Mouse (Mus musculus): ENCODE measurements around the gene Rprd2. TPM values are rescaled to one million over a fixed set of nuclear protein-coding genes. Genes with fewer than 3 reads are reported as not detected.
A peak's percentile ranks its signal among the peaks of the same experiment; 100 is the strongest.

Rprd2 gene
- total RNA-seq, 4 experiments from 2014 or later = 62.4 to 73.3 (median 71.2) TPM

GRCm38 (mm10) chr3:95739353-95740104 is 79.1 kb downstream of the Rprd2 start, which contains the start of gene Ecm1:
Gene Ecm1, minus strand, starts transcription at chr3:95739569.
- peak in 1 of 2 experiments; percentile 23 for DNase-seq (ENCODE audit: low spot score in 2 of 2)

GRCm38 (mm10) chr3:95735071-95735670 is 83.5 kb downstream of the Rprd2 start:
- DNase-seq (ENCODE audit: low spot score in 2 of 2) = no peak

- no peak for DNase-seq (ENCODE audit: low spot score in 2 of 2)
These were observed 84.5 kb downstream of the Rprd2 start for GRCm38 (mm10) chr3:95734092-95734702.

GRCm38 (mm10) chr3:95732744-95733521 is 85.7 kb downstream of the Rprd2 start:
- DNase-seq (ENCODE audit: low spot score in 2 of 2) = no peak

- DNase-seq (ENCODE audit: low spot score in 2 of 2) = no peak
These were observed 86.4 kb downstream of the Rprd2 start for GRCm38 (mm10) chr3:95732297-95732696.

GRCm38 (mm10) chr3:95731802-95732201 is 86.9 kb downstream of the Rprd2 start:
- DNase-seq (ENCODE audit: low spot score in 2 of 2) = no peak

- no peak for DNase-seq (ENCODE audit: low spot score in 2 of 2)
These were observed 88.2 kb downstream of the Rprd2 start for GRCm38 (mm10) chr3:95730431-95730830.

GRCm38 (mm10) chr3:95728906-95729305 is 89.8 kb downstream of the Rprd2 start:
- no peak for DNase-seq (ENCODE audit: low spot score in 2 of 2)

- DNase-seq (ENCODE audit: low spot score in 2 of 2) = no peak
These were observed 91.8 kb downstream of the Rprd2 start for GRCm38 (mm10) chr3:95726696-95727358.

- DNase-seq (ENCODE audit: low spot score in 2 of 2) = no peak
These were observed 92.8 kb downstream of the Rprd2 start for GRCm38 (mm10) chr3:95725863-95726262.

GRCm38 (mm10) chr3:95722386-95722785 is 96.3 kb downstream of the Rprd2 start:
- no peak for DNase-seq (ENCODE audit: low spot score in 2 of 2)

- no peak for DNase-seq (ENCODE audit: low spot score in 2 of 2)
These were observed 100.5 kb downstream of the Rprd2 start for GRCm38 (mm10) chr3:95718153-95718552.

- DNase-seq (ENCODE audit: low spot score in 2 of 2) = no peak
These were observed 102.6 kb downstream of the Rprd2 start for GRCm38 (mm10) chr3:95716075-95716474.

Small RNA genes within 50 kb of the gene (microRNA-seq; reads per million reads assigned to microRNA genes)
- gene Mir7014 = 0.25 to 0.96 reads per million in 2 experiments

Other genes starting within 250 kb of the Rprd2 start
- 10 to 100 TPM; 20.3 to 27.0 (median 21.9) TPM for gene Golph3l, start 229.9 kb downstream of the Rprd2 start, total RNA-seq (2022)
- gene Ensa, start 193.9 kb downstream of the Rprd2 start, total RNA-seq (2022) = 100 to 1,000 TPM; 286 to 320 (median 297) TPM
- 10 to 100 TPM; 55.1 to 73.6 (median 61.1) TPM for gene Mcl1, start 160.1 kb downstream of the Rprd2 start, total RNA-seq (2022)
- gene Adamtsl4, start 130.9 kb downstream of the Rprd2 start, total RNA-seq (2022) = 10 to 100 TPM in 2 of 4 experiments, 1 to 10 TPM in 2; 5.2 to 17.9 (median 10.4) TPM
- gene Ecm1, start 79.3 kb downstream of the Rprd2 start, total RNA-seq (2022) = 10 to 100 TPM in 3 of 4 experiments, 1 to 10 TPM in 1; 9.7 to 13.9 (median 11.8) TPM
- 10 to 100 TPM; 36.5 to 52.9 (median 41.8) TPM for gene Tars2, start 58.7 kb downstream of the Rprd2 start, total RNA-seq (2022)
- 10 to 100 TPM; 35.7 to 46.3 (median 40.5) TPM for gene Prpf3, start 37.0 kb upstream of the Rprd2 start, total RNA-seq (2022)
- gene Mrps21, start 52.7 kb upstream of the Rprd2 start, total RNA-seq (2022) = 100 to 1,000 TPM; 125 to 159 (median 138) TPM
- gene Ciart, start 63.4 kb upstream of the Rprd2 start, total RNA-seq (2022) = 10 to 100 TPM; 13.7 to 30.2 (median 21.4) TPM
- gene BC028528, start 73.1 kb upstream of the Rprd2 start, total RNA-seq (2022) = 10 to 100 TPM in 1 of 4 experiments, 1 to 10 TPM in 3; 2.9 to 11.2 (median 5.9) TPM
- 10 to 100 TPM; 53.9 to 75.7 (median 70.1) TPM for gene Aph1a, start 75.1 kb upstream of the Rprd2 start, total RNA-seq (2022)
- 10 to 100 TPM in 3 of 4 experiments, 1 to 10 TPM in 1; 9.8 to 14.4 (median 11.1) TPM for gene Car14, start 85.8 kb upstream of the Rprd2 start, total RNA-seq (2022)
- gene Anp32e, start 110.4 kb upstream of the Rprd2 start, total RNA-seq (2022) = 10 to 100 TPM; 68.6 to 95.5 (median 95.0) TPM
- 10 to 100 TPM; 42.0 to 70.1 (median 52.4) TPM for gene Plekho1, start 177.1 kb upstream of the Rprd2 start, total RNA-seq (2022)
- gene Vps45, start 239.6 kb upstream of the Rprd2 start, total RNA-seq (2022) = 10 to 100 TPM; 42.9 to 55.4 (median 51.6) TPM